Mouse (Mus musculus): ENCODE results near the gene Prl2c2. TPM values are rescaled to one million over a fixed set of nuclear protein-coding genes. Genes with fewer than 3 reads are reported as not detected.
"Not testable (repeated sequence)": the region's sequence is repeated elsewhere in the genome, so short reads cannot be mapped to it uniquely, and the experiment has no call there.

The Prl2c2 gene
- polyA plus RNA-seq (2014; fragmentation: Nextera tagmentation; extraction: Ambion mirVana), result not detected in 2 replicates

DNA sequence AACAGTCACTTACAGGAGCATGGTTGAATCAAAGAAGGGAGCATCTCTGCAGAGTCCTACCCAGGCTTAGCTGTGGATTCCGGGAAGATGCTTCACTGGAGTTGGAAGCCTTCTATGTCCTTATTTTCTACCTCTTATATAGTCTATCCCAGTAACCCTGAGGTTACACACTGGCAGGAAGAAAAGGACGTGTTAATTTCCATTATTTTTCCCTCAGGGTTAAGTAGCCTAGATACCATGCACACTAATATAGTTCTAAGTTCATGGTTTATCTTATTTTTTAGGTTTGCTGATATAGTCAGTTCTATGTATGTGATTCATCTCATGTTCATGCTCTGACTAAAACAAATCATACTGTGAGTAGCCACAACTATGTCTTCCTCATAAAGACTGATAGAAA lies at the start of gene Prl2c2:
TSS of gene Prl2c2 (minus strand) at position 101 of the 400 bp plus-strand sequence.
- H3K4me3 ChIP-seq (ENCODE audit: control insufficient read depth in 1 of 2, insufficient read depth in 1 of 2, low read depth in 1 of 2, low read length in 2 of 2); H3K9me3 ChIP-seq (ENCODE audit: control insufficient read depth, low read length); H3K4me1 ChIP-seq (ENCODE audit: control insufficient read depth in 2 of 2, insufficient read depth in 2 of 2, low read length in 2 of 2); H3K4me2 ChIP-seq (ENCODE audit: low read length); H3K9ac ChIP-seq (ENCODE audit: low read length); H3K27ac ChIP-seq (replicated peaks in 1 of 2; ENCODE audit: control insufficient read depth in 1 of 2, insufficient read depth in 1 of 2, low read depth in 2 of 2, low read length in 2 of 2); H3K36me3 ChIP-seq (ENCODE audit: control insufficient read depth, insufficient read depth, low read length); H3K27me3 ChIP-seq (ENCODE audit: control insufficient read depth, insufficient read depth, low read length); ATAC-seq (ENCODE audit: insufficient number of reproducible peaks, insufficient read depth, low FRiP score, low read depth): not testable (repeated sequence)
- 45% methylated on average over 2 of the region's 2 CpGs for WGBS

DNA sequence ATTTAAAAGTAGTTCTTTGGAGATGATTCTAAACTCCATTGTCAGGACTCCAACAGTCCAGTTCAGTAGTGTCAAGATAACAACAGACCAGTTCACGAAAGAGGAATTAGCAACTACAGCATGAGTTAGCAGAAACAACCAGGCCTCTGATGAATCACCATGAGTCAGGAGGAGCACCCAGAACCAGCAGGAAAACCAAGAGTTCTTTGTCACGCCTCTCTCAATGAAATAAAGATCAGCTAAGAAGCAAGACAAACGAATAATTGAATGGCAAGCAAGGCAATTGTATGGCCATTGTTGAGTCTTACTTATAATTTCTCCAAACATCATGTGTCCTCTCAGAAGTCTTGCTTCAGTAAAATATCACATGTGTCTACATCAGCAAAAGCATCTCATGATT lies 20.7 kb upstream of the Prl2c2 start:
- H3K27ac ChIP-seq (replicated peaks in 1 of 2; ENCODE audit: control insufficient read depth in 1 of 2, insufficient read depth in 1 of 2, low read depth in 2 of 2, low read length in 2 of 2); H3K4me3 ChIP-seq (ENCODE audit: control insufficient read depth in 1 of 2, insufficient read depth in 1 of 2, low read depth in 1 of 2, low read length in 2 of 2); H3K4me2 ChIP-seq (ENCODE audit: low read length); H3K9ac ChIP-seq (ENCODE audit: low read length); H3K27me3 ChIP-seq (ENCODE audit: control insufficient read depth, insufficient read depth, low read length); H3K36me3 ChIP-seq (ENCODE audit: control insufficient read depth, insufficient read depth, low read length); ATAC-seq (ENCODE audit: insufficient number of reproducible peaks, insufficient read depth, low FRiP score, low read depth); H3K9me3 ChIP-seq (ENCODE audit: control insufficient read depth, low read length); H3K4me1 ChIP-seq (ENCODE audit: control insufficient read depth in 2 of 2, insufficient read depth in 2 of 2, low read length in 2 of 2): not testable (repeated sequence)
- 60% methylated on average over 3 of the region's 3 CpGs for whole genome bisulfite sequencing

DNA sequence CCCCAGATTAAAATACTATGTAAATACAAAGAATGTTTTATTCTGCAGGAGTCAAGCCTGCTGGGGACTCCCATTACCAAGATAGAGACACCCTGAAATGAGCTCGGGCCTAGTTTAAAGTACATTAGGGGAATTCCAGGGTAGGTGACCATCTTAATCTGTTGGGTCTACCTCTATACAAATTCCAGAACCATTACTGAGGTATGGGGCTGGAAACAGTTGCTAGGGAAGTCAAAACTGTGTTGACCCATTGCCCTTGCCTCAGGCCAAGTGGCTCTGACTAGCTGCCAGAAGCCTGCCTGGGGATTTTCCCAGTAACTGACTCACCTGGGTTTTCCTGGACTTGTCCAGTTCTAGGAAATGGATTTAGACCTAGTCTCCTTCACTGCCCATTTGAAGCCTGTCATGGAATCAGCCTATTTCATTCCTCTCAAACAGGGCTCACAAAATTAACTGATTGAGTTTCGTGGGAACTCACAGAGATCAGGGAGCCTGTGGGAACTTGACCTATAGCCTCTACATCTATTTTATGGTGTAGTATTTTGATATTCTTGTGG lies 8.9 kb upstream of the Prl2c2 start:
- not testable (repeated sequence) for H3K9ac ChIP-seq (ENCODE audit: low read length); H3K27me3 ChIP-seq (ENCODE audit: control insufficient read depth, insufficient read depth, low read length); H3K9me3 ChIP-seq (ENCODE audit: control insufficient read depth, low read length); H3K4me1 ChIP-seq (ENCODE audit: control insufficient read depth in 2 of 2, insufficient read depth in 2 of 2, low read length in 2 of 2); H3K27ac ChIP-seq (replicated peaks in 1 of 2; ENCODE audit: control insufficient read depth in 1 of 2, insufficient read depth in 1 of 2, low read depth in 2 of 2, low read length in 2 of 2); H3K4me3 ChIP-seq (ENCODE audit: control insufficient read depth in 1 of 2, insufficient read depth in 1 of 2, low read depth in 1 of 2, low read length in 2 of 2); H3K4me2 ChIP-seq (ENCODE audit: low read length); ATAC-seq (ENCODE audit: insufficient number of reproducible peaks, insufficient read depth, low FRiP score, low read depth); H3K36me3 ChIP-seq (ENCODE audit: control insufficient read depth, insufficient read depth, low read length)
- WGBS, result 52% methylated on average over 2 of the region's 2 CpGs

Other genes with a start within 250 kb of the Prl2c2 start
- gene Prl2c3, start 205.3 kb downstream of the Prl2c2 start, polyA plus RNA-seq (2014; fragmentation: Nextera tagmentation; extraction: Ambion mirVana), result 1.2 TPM in 1 of 2 replicates, not detected in the other
- not detected in 2 replicates for gene Prl2c5, start 177.3 kb upstream of the Prl2c2 start, polyA plus RNA-seq (2014; fragmentation: Nextera tagmentation; extraction: Ambion mirVana)

Measured in heart, embryonic 14.5 days (tissue).